Mouse (Mus musculus): ENCODE results near the gene Nlrp4e.
"Not testable (repeated sequence)": the region's sequence is repeated elsewhere in the genome, so short reads cannot be mapped to it uniquely, and the experiment has no call there.

The Nlrp4e gene

GRCm38 (mm10) chr7:23300892-23301291 lies at the start of gene Nlrp4e:
Nlrp4e (plus strand) TSS chr7:23301192.
- CTCF ChIA-PET: not testable (repeated sequence)

GRCm38 (mm10) chr7:23251582-23251981 lies 49.4 kb upstream of the Nlrp4e start, which contains the start of gene Vmn1r166:
Vmn1r166 (minus strand) TSS chr7:23251682.
- CTCF ChIA-PET: not testable (repeated sequence)

GRCm38 (mm10) chr7:23278800-23279199 lies 22.2 kb upstream of the Nlrp4e start, which contains the start of gene Gm6902:
Gm6902 (minus strand) TSS chr7:23278900.
- CTCF ChIA-PET: not testable (repeated sequence)

GRCm38 (mm10) chr7:23358311-23358710 lies 57.3 kb downstream of the Nlrp4e start:
- CTCF ChIA-PET: not testable (repeated sequence)

- CTCF ChIA-PET: no interaction called here
Measured at GRCm38 (mm10) chr7:23385589-23385988, 84.6 kb downstream of the Nlrp4e start, which contains the start of gene Nlrp5. Nlrp5 (plus strand) TSS chr7:23385889.
